Mouse (Mus musculus) limb, embryonic 15.5 days (tissue): ENCODE data around the gene Eml4. TPM values are rescaled to one million over a fixed set of nuclear protein-coding genes. Genes with fewer than 3 reads are reported as not detected.
A peak's percentile ranks its signal among the peaks of the same experiment; 100 is the strongest.

Source experiments
- ATAC-seq: fragments of 200-750 bp; cut with Nextera tagmentation; 2 replicates; pipeline ENCODE4 v1.8.0; 2017; ENCODE audit warnings: low read depth, moderate TSS enrichment; ENCODE audit not compliant: insufficient number of reproducible peaks, low FRiP score, low TSS enrichment
- H3K27ac ChIP-seq: fragments of 300-500 bp; sonication (generic); 2 replicates; pipeline ENCODE4 v1.5.1; 2015; ENCODE audit warnings: moderate library complexity, mild to moderate bottlenecking, inconsistent platforms
- H3K27me3 ChIP-seq: fragments of 300-500 bp; sonication (generic); 2 replicates; pipeline ENCODE4 v1.6.1; 2015; ENCODE audit warnings: inconsistent platforms
- H3K36me3 ChIP-seq: fragments of 300-500 bp; sonication (generic); 2 replicates; pipeline ENCODE4 v1.6.1; 2015; ENCODE audit warnings: inconsistent platforms
- H3K4me1 ChIP-seq: fragments of 300-500 bp; sonication (generic); 2 replicates; pipeline ENCODE4 v1.6.1; 2015; ENCODE audit warnings: inconsistent platforms
- H3K4me2 ChIP-seq: fragments of 300-500 bp; sonication (generic); 2 replicates; pipeline ENCODE4 v1.6.1; 2015; ENCODE audit warnings: mild to moderate bottlenecking, inconsistent platforms
- H3K4me3 ChIP-seq: fragments of 300-500 bp; sonication (generic); 2 replicates; pipeline ENCODE4 v1.5.1; 2015; ENCODE audit warnings: mild to moderate bottlenecking, inconsistent platforms
- H3K9ac ChIP-seq: fragments of 300-500 bp; sonication (generic); 2 replicates; pipeline ENCODE4 v1.6.1; 2015; ENCODE audit warnings: inconsistent platforms
- H3K9me3 ChIP-seq: fragments of 300-500 bp; sonication (generic); 2 replicates; pipeline ENCODE4 v1.6.1; 2016; ENCODE audit warnings: inconsistent platforms
- WGBS: fragments of 180-500 bp; shearing (Covaris S2); methylation state at CpG from one replicate; pipeline ENCODE4 v1.1.7; 2015; 5-methylcytosine and 5-hydroxymethylcytosine counted together
- polyA plus RNA-seq: library from polyadenylated mRNA; unstranded; fragments of >200 nt; fragmentation: Nextera tagmentation; extraction: Ambion mirVana; gene quantifications from 2 replicates; pipeline ENCODE4 v1.2.1, GENCODE M21; 2015

Gene Eml4
- polyA plus RNA-seq, 1 experiment from 2014 or later, result 28.1 TPM

DNA sequence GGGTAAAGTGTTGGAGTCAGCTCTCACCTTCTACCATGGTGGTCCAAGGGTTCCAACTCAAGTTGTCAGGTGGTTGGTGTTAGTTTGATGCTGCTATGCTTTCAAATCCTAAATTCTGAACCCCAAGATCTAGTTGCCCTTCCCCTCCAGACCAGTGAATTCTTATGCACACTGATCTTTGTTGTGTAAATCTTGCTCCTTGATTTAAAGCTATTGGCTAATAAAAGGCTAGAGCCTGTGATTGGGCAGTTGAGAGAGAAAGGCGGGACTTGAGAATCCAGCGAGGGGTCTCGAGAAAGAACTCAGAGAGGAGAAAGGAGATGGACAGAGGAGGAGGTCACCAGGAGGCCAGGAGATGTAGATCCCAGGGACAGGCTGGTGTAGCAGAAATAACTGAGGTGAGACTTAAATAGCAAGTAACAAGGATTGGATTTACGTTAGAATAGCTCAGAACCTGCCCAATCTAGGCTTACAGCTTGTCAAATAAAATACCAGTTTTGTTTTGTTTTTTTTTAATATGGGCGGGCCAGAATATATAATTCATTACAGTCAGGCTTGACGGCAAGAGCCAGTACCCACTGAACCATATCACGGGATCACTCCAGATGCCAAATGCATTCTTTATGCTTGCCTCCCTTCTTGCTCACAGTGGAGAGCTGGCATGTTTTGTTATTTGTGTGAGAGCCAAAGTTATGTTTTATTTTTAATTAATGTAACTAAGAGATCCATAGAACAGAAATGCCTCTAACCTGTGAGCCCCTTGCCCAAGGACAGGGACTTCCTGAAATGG, 172.1 kb downstream of the Eml4 start:
- peaks cover 5% of the 10 kb centered on the region; the same call in 1 of the 2 replicates for H3K27me3 ChIP-seq
- no peak overlapping the region for H3K4me3 ChIP-seq
- no peak for ATAC-seq
- no peaks in the 10 kb centered on the region for H3K9me3 ChIP-seq
- peaks cover 15% of the 10 kb centered on the region for H3K4me1 ChIP-seq
- 61% methylated on average over 7 of the region's 7 CpGs for WGBS
- no peak overlapping the region for H3K9ac ChIP-seq
- no peaks in the 10 kb centered on the region for H3K36me3 ChIP-seq
- no peak overlapping the region for H3K4me2 ChIP-seq
- H3K27ac ChIP-seq, result no peak overlapping the region

DNA sequence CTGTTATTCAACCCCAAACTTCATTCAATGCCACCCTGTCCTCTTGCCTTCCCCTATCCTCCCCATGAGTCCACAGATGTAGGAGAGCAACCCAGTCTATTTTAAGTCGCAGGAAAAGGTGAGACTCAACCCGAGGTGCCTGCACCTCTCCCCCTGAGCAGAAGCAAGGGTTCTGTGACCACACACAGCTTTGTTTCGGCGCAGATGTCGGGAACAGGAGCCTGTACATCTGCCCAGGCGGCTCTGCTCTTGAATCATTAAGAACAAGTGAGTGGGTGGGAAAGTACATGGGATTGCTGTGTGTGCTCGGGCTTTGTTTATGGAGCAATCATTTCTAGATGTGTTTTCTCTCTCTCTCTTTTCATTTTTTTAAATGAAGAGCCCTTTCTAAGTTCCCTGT, 174.0 kb downstream of the Eml4 start:
- Histone ChIP-seq H3K4me2 (no peak overlapping the region), H3K9ac (no peak overlapping the region), H3K36me3 (no peaks in the 10 kb centered on the region), H3K27me3 (peaks cover 5% of the 10 kb centered on the region; the same call in 1 of the 2 replicates), H3K4me1 (peaks cover 23% of the 10 kb centered on the region), H3K27ac (no peak overlapping the region), H3K4me3 (no peak overlapping the region), H3K9me3 (no peaks in the 10 kb centered on the region)
- ATAC-seq, result no peak
- WGBS, result 52% methylated on average over 7 of the region's 7 CpGs

DNA sequence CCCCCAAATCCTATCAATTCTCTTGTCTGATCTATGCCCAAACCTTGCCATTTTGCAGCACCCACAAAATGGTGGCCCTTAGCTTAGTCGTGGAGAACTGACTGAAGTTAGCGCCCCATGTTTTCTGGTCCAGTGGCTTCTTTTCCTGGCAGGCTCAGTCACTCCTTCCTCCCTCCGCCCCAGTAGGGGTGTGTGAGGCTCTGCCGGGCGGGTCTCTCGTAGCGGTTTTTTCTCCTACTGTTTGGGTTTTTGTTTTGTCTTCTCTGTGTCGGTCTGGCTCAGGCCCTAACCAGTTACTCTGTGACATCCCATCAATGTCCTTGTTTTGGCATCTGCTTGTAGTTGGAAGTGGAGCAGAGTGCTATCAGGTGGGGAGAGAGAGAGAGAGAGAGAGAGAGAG, 174.9 kb downstream of the Eml4 start:
- Histone ChIP-seq H3K4me1 (peaks cover 23% of the 10 kb centered on the region), H3K27ac (no peak overlapping the region), H3K36me3 (no peaks in the 10 kb centered on the region), H3K4me2 (no peak overlapping the region), H3K4me3 (no peak overlapping the region), H3K9ac (no peak overlapping the region), H3K9me3 (no peaks in the 10 kb centered on the region), H3K27me3 (peaks cover 5% of the 10 kb centered on the region; the same call in 1 of the 2 replicates)
- WGBS, result 20% methylated on average over 8 of the region's 8 CpGs
- no peak for ATAC-seq

DNA sequence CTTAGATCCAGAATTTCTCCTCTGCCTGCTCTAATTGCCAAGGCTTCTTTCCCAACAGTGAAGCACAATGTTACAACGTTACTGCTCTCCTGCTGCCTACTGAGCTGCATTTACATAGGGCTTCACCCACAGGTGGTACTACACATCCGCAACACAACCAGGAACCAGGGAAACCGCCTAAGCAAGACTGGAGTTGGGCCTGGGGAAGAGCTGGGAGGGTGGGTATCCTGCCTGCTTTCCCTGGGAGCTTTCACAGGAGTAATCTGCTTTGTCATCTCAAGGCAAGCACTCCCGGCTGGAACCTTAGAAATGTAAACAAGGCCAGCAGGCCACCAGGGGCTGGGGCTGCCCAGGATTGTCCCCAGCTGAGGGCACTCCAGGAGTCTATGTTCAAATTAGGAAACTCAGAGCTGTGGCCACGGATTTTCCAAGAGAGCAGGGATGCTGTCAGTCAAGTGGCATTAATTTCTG, 175.4 kb downstream of the Eml4 start:
- no peak overlapping the region for H3K27ac ChIP-seq
- H3K4me1 ChIP-seq, result peaks cover 23% of the 10 kb centered on the region
- no peak overlapping the region for H3K9ac ChIP-seq
- H3K4me3 ChIP-seq, result no peak overlapping the region
- H3K9me3 ChIP-seq, result no peaks in the 10 kb centered on the region
- no peak overlapping the region for H3K4me2 ChIP-seq
- ATAC-seq, result no peak
- H3K27me3 ChIP-seq, result peaks cover 5% of the 10 kb centered on the region; the same call in 1 of the 2 replicates
- WGBS, result 24% methylated on average over 5 of the region's 5 CpGs
- H3K36me3 ChIP-seq, result no peaks in the 10 kb centered on the region

DNA sequence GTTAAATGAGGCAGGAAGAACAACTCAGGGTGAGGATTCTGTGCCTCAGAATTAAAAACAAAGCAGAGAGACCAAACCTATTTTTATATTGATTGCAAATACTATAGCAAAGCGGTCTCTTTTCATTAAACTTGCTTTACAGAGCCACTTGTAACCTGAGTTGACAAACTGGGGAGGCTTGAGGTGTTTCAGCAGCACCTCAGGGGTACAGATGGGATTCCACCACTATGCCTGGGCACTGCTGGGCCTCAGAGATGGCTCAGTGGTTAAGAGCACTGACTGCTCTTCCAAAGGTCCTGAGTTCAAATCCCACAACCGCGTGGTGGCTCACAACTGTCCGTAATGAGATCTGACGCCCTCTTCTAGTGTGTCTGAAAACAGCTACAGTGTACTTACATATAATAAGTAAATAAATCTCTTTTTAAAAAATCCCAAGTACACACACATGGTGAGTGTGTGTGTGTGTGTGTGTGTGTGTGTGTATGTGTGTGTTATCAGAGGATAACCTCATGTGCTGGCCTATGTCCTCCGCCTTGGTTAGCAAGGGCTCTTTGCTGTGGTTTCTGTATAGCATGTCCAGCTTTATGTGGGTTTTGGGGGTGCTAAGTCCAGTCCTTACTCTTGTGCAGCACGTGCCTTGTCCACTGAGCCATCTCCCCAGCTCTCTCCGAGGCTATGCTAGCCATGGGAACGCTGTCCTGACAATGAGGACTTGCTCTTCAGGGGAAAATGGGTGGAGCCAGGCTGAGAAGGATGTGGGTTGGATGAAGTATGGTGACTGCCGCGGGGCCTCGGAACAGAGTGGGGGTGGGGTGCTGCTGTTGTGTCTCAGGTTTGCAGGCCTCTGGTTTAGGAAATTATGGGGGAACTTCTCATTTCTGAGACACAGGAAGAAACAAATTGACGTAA, 176.1 kb downstream of the Eml4 start:
- H3K9me3 ChIP-seq, result no peaks in the 10 kb centered on the region
- H3K4me2 ChIP-seq, result peak overlapping the region; percentile 24
- WGBS, result 34% methylated on average over 13 of the region's 13 CpGs
- no peak; the same call in 1 of the 2 replicates for ATAC-seq
- peaks cover 5% of the 10 kb centered on the region; the same call in 1 of the 2 replicates for H3K27me3 ChIP-seq
- H3K4me1 ChIP-seq, result peaks cover 23% of the 10 kb centered on the region
- H3K27ac ChIP-seq, result 0 out of 2 replicates have a peak overlapping the region, but pooled peaks have one; percentile 9
- H3K9ac ChIP-seq, result no peak overlapping the region
- no peaks in the 10 kb centered on the region for H3K36me3 ChIP-seq
- H3K4me3 ChIP-seq, result peak overlapping the region; percentile 8; the same call in 1 of the 2 replicates

DNA sequence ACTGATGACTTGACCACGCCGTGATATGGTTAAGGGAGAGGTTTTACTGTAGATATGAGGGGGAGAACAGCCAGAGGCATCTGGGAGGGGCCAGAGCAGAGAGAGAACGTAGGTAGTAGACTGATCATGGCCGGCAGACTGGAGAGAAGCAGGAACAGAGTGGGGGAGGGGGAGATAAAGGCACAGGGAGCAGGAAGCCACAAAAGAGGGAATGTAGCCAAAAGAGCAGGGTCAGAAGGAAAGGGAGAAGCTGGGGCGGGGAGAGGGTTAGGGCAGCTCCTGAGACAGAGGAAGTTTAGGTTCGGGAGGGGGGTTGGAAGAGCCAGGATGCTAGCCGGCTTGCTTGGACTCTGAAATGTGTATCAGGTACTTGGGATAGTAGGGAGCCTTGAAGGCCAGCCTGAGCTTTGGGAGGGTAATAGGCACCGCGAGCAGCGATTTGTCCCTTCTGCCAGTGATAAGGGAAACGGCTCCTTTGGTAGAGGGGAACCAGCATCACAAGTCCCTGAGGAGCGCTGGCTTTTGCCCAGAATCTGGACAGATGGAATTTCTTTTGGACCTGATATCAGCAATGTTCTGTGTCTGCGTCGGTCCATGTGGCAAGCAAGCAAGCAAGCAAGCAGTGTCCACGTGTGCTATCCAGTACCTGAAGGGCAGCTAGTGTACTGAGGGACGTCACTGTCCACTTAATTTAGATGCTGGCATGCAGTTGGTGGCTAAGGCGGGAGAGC, 177.1 kb downstream of the Eml4 start:
- Histone ChIP-seq H3K9ac (no peak overlapping the region), H3K27me3 (peaks cover 5% of the 10 kb centered on the region; the same call in 1 of the 2 replicates), H3K4me2 (peak overlapping the region; percentile 24), H3K9me3 (no peaks in the 10 kb centered on the region), H3K4me3 (peak overlapping the region; percentile 8; the same call in 1 of the 2 replicates), H3K27ac (0 out of 2 replicates have a peak overlapping the region, but pooled peaks have one; percentile 9), H3K4me1 (peaks cover 23% of the 10 kb centered on the region), H3K36me3 (no peaks in the 10 kb centered on the region)
- no peak for ATAC-seq
- 33% methylated on average over 17 of the region's 17 CpGs for WGBS

Other genes with a start within 250 kb of the Eml4 start
- 10.8 and 11.6 TPM in 2 replicates for gene Pkdcc, start 135.6 kb upstream of the Eml4 start, polyA plus RNA-seq
- gene Cox7a2l, start 166.4 kb downstream of the Eml4 start, polyA plus RNA-seq, result 142 and 145 TPM in 2 replicates